Mouse (Mus musculus): Measurements from ENCODE around the gene Ifi205. TPM values are rescaled to one million over a fixed set of nuclear protein-coding genes. Genes with fewer than 3 reads are reported as not detected.
"Not testable (repeated sequence)": the region's sequence is repeated elsewhere in the genome, so short reads cannot be mapped to it uniquely, and the experiment has no call there.

The Ifi205 gene
- not detected in 2 replicates for polyA plus RNA-seq (2015; fragmentation: Nextera tagmentation; extraction: Ambion mirVana)

GRCm38 (mm10) chr1:174031698-174032097 is at the start of gene Ifi205:
Gene Ifi205, minus strand, starts transcription at chr1:174031810.
- no peak for ATAC-seq
- Histone ChIP-seq H3K27me3 (no peaks in the 10 kb centered on the region), H3K9ac (no peak within 1 kb of the TSS), H3K27ac (no peak within 1 kb of the TSS), H3K4me2 (no peak within 1 kb of the TSS), H3K4me3 (no peak within 1 kb of the TSS), H3K36me3 (ENCODE audit: poor library complexity, severe bottlenecking) (no peaks in the 10 kb centered on the region), H3K4me1 (no peaks in the 10 kb centered on the region), H3K9me3 (replicated peaks) (no peaks in the 10 kb centered on the region)
- WGBS = 52% methylated on average over 1 of the region's 1 CpGs

GRCm38 (mm10) chr1:174066305-174066704 is 34.7 kb upstream of the Ifi205 start, which contains the start of gene Olfr430:
Gene Olfr430, plus strand, starts transcription at chr1:174066605.
- Histone ChIP-seq H3K9me3 (replicated peaks) (no peaks in the 10 kb centered on the region), H3K9ac (no peak within 1 kb of the TSS), H3K4me1 (no peaks in the 10 kb centered on the region), H3K36me3 (ENCODE audit: poor library complexity, severe bottlenecking) (no peaks in the 10 kb centered on the region), H3K27ac (no peak within 1 kb of the TSS), H3K4me3 (no peak within 1 kb of the TSS), H3K4me2 (no peak within 1 kb of the TSS), H3K27me3 (no peaks in the 10 kb centered on the region)
- no peak for ATAC-seq
- 92% methylated on average over 3 of the region's 3 CpGs for WGBS

- Histone ChIP-seq H3K4me1 (no peaks in the 10 kb centered on the region), H3K4me3 (no peak overlapping the region), H3K36me3 (ENCODE audit: poor library complexity, severe bottlenecking) (no peaks in the 10 kb centered on the region), H3K9me3 (replicated peaks) (no peaks in the 10 kb centered on the region), H3K9ac (no peak overlapping the region), H3K4me2 (no peak overlapping the region), H3K27me3 (no peaks in the 10 kb centered on the region), H3K27ac (no peak overlapping the region)
- 83% methylated on average over 2 of the region's 2 CpGs for WGBS
- no peak for ATAC-seq
Observed at GRCm38 (mm10) chr1:174055248-174055647, 23.6 kb upstream of the Ifi205 start.

- no peak for ATAC-seq
- no peak overlapping the region for H3K4me3 ChIP-seq
- H3K27me3 ChIP-seq = no peaks in the 10 kb centered on the region
- H3K4me1 ChIP-seq = no peaks in the 10 kb centered on the region
- H3K9me3 ChIP-seq (replicated peaks) = no peaks in the 10 kb centered on the region
- H3K36me3 ChIP-seq (ENCODE audit: poor library complexity, severe bottlenecking) = no peaks in the 10 kb centered on the region
- WGBS = 89% methylated on average over 3 of the region's 3 CpGs
- H3K9ac ChIP-seq = no peak overlapping the region
- no peak overlapping the region for H3K4me2 ChIP-seq
- no peak overlapping the region for H3K27ac ChIP-seq
Observed at GRCm38 (mm10) chr1:174052981-174053380, 21.4 kb upstream of the Ifi205 start.

- Histone ChIP-seq H3K4me3 (no peak overlapping the region), H3K9me3 (replicated peaks) (no peaks in the 10 kb centered on the region), H3K27ac (no peak overlapping the region), H3K36me3 (ENCODE audit: poor library complexity, severe bottlenecking) (no peaks in the 10 kb centered on the region), H3K9ac (no peak overlapping the region), H3K4me1 (no peaks in the 10 kb centered on the region), H3K4me2 (no peak overlapping the region), H3K27me3 (no peaks in the 10 kb centered on the region)
- no peak for ATAC-seq
- WGBS = 86% methylated on average over 5 of the region's 5 CpGs
Observed at GRCm38 (mm10) chr1:174051931-174052536, 20.4 kb upstream of the Ifi205 start.

GRCm38 (mm10) chr1:174051515-174051914 is 19.9 kb upstream of the Ifi205 start:
- Histone ChIP-seq H3K9me3 (replicated peaks) (no peaks in the 10 kb centered on the region), H3K27me3 (no peaks in the 10 kb centered on the region), H3K9ac (no peak overlapping the region), H3K4me3 (no peak overlapping the region), H3K27ac (no peak overlapping the region), H3K36me3 (ENCODE audit: poor library complexity, severe bottlenecking) (no peaks in the 10 kb centered on the region), H3K4me2 (no peak overlapping the region), H3K4me1 (no peaks in the 10 kb centered on the region)
- WGBS = 87% methylated on average over 4 of the region's 4 CpGs
- no peak for ATAC-seq

- Histone ChIP-seq H3K27ac (no peak overlapping the region), H3K4me2 (no peak overlapping the region), H3K36me3 (ENCODE audit: poor library complexity, severe bottlenecking) (no peaks in the 10 kb centered on the region), H3K4me1 (no peaks in the 10 kb centered on the region), H3K4me3 (no peak overlapping the region), H3K27me3 (no peaks in the 10 kb centered on the region), H3K9me3 (replicated peaks) (no peaks in the 10 kb centered on the region), H3K9ac (no peak overlapping the region)
- no peak for ATAC-seq
- 89% methylated on average over 4 of the region's 4 CpGs for WGBS
Observed at GRCm38 (mm10) chr1:174050532-174050931, 18.9 kb upstream of the Ifi205 start.

GRCm38 (mm10) chr1:174049357-174049756 is 17.7 kb upstream of the Ifi205 start:
- not testable (repeated sequence) for H3K4me3 ChIP-seq; H3K9ac ChIP-seq; ATAC-seq; H3K36me3 ChIP-seq (ENCODE audit: poor library complexity, severe bottlenecking); H3K27ac ChIP-seq; H3K4me2 ChIP-seq; H3K4me1 ChIP-seq; H3K9me3 ChIP-seq (replicated peaks); H3K27me3 ChIP-seq
- 83% methylated on average over 4 of the region's 4 CpGs for WGBS

- H3K4me2 ChIP-seq = no peak within 1 kb of the TSS
- no peak within 1 kb of the TSS for H3K27ac ChIP-seq
- no peak within 1 kb of the TSS for H3K9ac ChIP-seq
- H3K4me1 ChIP-seq = no peaks in the 10 kb centered on the region
- H3K36me3 ChIP-seq (ENCODE audit: poor library complexity, severe bottlenecking) = no peaks in the 10 kb centered on the region
- ATAC-seq = no peak
- 68% methylated on average over 2 of the region's 2 CpGs for WGBS
- H3K4me3 ChIP-seq = no peak within 1 kb of the TSS
- no peaks in the 10 kb centered on the region for H3K27me3 ChIP-seq
- H3K9me3 ChIP-seq (replicated peaks) = no peaks in the 10 kb centered on the region
Observed at GRCm38 (mm10) chr1:174048893-174049292, 17.3 kb upstream of the Ifi205 start, which contains the start of gene Olfr432. Gene Olfr432, plus strand, starts transcription at chr1:174049205.

GRCm38 (mm10) chr1:174048227-174048626 is 16.6 kb upstream of the Ifi205 start:
- H3K27me3 ChIP-seq; H3K36me3 ChIP-seq (ENCODE audit: poor library complexity, severe bottlenecking); H3K4me2 ChIP-seq; H3K9ac ChIP-seq; H3K27ac ChIP-seq; ATAC-seq; H3K4me1 ChIP-seq; H3K4me3 ChIP-seq; H3K9me3 ChIP-seq (replicated peaks): not testable (repeated sequence)
- WGBS = 90% methylated on average over 6 of the region's 6 CpGs

- no peak overlapping the region for H3K9ac ChIP-seq
- H3K36me3 ChIP-seq (ENCODE audit: poor library complexity, severe bottlenecking) = no peaks in the 10 kb centered on the region
- H3K4me2 ChIP-seq = no peak overlapping the region
- H3K27me3 ChIP-seq = no peaks in the 10 kb centered on the region
- H3K27ac ChIP-seq = no peak overlapping the region
- H3K4me3 ChIP-seq = no peak overlapping the region
- no peaks in the 10 kb centered on the region for H3K9me3 ChIP-seq (replicated peaks)
- no peaks in the 10 kb centered on the region for H3K4me1 ChIP-seq
- WGBS = 82% methylated on average over 2 of the region's 2 CpGs
- no peak for ATAC-seq
Observed at GRCm38 (mm10) chr1:174044431-174044830, 12.8 kb upstream of the Ifi205 start.

GRCm38 (mm10) chr1:174042091-174042884 is 10.7 kb upstream of the Ifi205 start:
- not testable (repeated sequence) for H3K9ac ChIP-seq; H3K4me1 ChIP-seq; H3K4me3 ChIP-seq; H3K4me2 ChIP-seq; H3K9me3 ChIP-seq (replicated peaks); H3K27me3 ChIP-seq; H3K36me3 ChIP-seq (ENCODE audit: poor library complexity, severe bottlenecking); H3K27ac ChIP-seq
- peak; percentile 13; the same call in 1 of the 2 replicates for ATAC-seq
- whole genome bisulfite sequencing = 90% methylated on average over 12 of the region's 12 CpGs

Measured in forebrain, embryonic 13.5 days (tissue).